Mouse (Mus musculus): ENCODE measurements around the gene Casc3. TPM values are rescaled to one million over a fixed set of nuclear protein-coding genes. Genes with fewer than 3 reads are reported as not detected.

The Casc3 gene
- polyA plus RNA-seq (2014; fragmentation: Illumina TruSeq; extraction: RNeasy Lipid Tissue Mini Kit (QIAGEN cat#74804)), result 24.9 TPM

DNA sequence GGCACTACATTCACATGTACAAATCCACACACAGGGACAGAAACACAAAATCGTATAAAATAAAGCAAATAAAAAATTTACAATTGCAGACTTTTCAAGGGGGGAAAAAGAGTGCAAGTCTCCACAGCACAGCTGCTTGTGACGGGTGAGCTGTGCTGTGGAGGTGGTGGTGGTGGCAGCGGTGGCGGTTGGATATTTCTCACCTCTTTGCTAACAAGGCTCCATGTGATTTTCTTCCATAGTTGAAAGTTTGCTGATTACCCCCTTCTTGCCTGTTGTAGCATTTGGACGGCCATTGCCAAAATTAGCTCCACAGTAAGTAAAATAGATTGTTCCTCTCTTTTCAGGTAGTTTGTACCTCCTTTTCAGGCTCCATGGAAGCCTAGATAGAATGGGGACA is at the start of gene Casc3:
Gene Casc3, plus strand, starts transcription at position 301 of the 400 bp plus-strand sequence.

GRCm38 (mm10) chr11:98774582-98775347 is 29.9 kb upstream of the Casc3 start, which contains the start of gene Nr1d1:
TSS of gene Nr1d1 (minus strand) at chr11:98775333.

DNA sequence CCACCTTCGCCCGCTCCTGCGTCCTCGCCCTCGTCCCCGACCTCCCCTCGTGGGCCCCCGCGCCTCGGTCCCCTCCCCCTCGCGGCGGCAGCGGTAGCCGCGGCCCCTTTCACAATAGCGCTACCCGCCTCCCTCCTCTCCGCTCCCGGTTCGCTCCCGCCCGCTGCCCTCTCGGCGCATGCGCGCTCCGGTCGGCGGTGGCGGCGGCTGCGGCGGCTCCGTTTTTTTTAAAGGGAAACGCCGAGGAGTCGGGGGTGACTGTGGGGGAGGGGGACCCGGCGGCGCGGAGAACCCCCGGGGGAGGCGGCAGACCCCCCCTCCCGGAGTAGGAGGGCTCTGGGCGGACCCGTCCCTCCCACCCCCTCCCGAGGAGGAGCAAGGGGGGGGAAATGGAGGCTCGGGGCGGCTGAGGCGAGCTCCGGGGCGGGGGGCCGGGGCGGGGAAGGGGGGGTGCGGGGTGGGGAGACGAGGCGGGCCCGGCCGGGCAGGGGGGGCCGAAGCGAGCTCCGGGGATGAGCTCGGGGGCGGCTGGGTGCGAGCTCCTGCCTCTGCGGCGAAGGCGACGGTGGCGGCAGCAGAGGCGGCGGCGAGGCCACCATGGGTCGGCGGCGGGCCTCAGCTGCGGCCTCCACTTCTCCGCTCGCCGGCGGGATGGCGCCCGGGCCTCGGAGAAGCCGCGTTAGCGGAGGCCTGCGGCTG is 9.5 kb upstream of the Casc3 start, which contains the start of gene Msl1:
Gene Msl1, plus strand, starts transcription at position 502 of the 699 bp plus-strand sequence.

DNA sequence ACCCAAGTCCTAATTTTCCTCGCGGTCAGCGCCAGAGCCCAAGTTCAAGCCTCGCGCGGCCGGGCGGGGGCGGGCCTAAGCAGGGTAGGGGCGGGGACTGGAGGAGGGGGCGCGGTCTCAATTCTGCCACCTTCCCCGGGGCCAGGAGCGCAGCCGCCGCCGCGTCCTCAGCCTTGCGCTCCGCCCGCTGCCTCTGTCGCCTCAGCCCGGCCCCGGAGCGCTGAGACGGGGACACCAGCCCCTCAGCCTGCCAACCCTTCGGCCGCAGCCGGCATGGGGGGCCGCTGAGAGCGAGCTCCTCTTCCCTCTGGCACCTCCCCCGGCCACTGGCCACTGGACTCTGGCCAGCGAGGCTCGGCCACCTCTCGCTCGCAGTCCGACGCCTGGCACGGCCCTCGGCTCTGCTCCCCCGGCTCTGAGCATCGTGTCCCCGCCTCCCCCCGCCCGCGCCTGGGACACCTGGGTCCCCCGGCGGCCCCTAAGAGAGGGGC is 32.0 kb downstream of the Casc3 start, which contains the start of gene Rapgefl1:
Gene Rapgefl1, plus strand, starts transcription at position 135 of the 491 bp plus-strand sequence.

GRCm38 (mm10) chr11:98863028-98863750 is 58.5 kb downstream of the Casc3 start, which contains the start of gene Wipf2:
TSS of gene Wipf2 (plus strand) at chr11:98863638.

Other genes starting within 250 kb of the Casc3 start
- gene Ormdl3, start 217.5 kb upstream of the Casc3 start, polyA plus RNA-seq (2014; fragmentation: Illumina TruSeq; extraction: RNeasy Lipid Tissue Mini Kit (QIAGEN cat#74804)), result 6.9 TPM
- not detected for gene Lrrc3c, start 206.6 kb upstream of the Casc3 start, polyA plus RNA-seq (2014; fragmentation: Illumina TruSeq; extraction: RNeasy Lipid Tissue Mini Kit (QIAGEN cat#74804))
- gene Gm12355, start 179.2 kb upstream of the Casc3 start, polyA plus RNA-seq (2014; fragmentation: Illumina TruSeq; extraction: RNeasy Lipid Tissue Mini Kit (QIAGEN cat#74804)), result 0.80 TPM
- gene Gsdma3, start 178.5 kb upstream of the Casc3 start, polyA plus RNA-seq (2014; fragmentation: Illumina TruSeq; extraction: RNeasy Lipid Tissue Mini Kit (QIAGEN cat#74804)), result not detected
- gene Gsdma2, start 158.1 kb upstream of the Casc3 start, polyA plus RNA-seq (2014; fragmentation: Illumina TruSeq; extraction: RNeasy Lipid Tissue Mini Kit (QIAGEN cat#74804)), result not detected
- not detected for gene Gsdma, start 140.6 kb upstream of the Casc3 start, polyA plus RNA-seq (2014; fragmentation: Illumina TruSeq; extraction: RNeasy Lipid Tissue Mini Kit (QIAGEN cat#74804))
- gene Psmd3, start 122.4 kb upstream of the Casc3 start, polyA plus RNA-seq (2014; fragmentation: Illumina TruSeq; extraction: RNeasy Lipid Tissue Mini Kit (QIAGEN cat#74804)), result 14.8 TPM
- not detected for gene Csf3, start 103.6 kb upstream of the Casc3 start, polyA plus RNA-seq (2014; fragmentation: Illumina TruSeq; extraction: RNeasy Lipid Tissue Mini Kit (QIAGEN cat#74804))
- gene Med24, start 75.5 kb upstream of the Casc3 start, polyA plus RNA-seq (2014; fragmentation: Illumina TruSeq; extraction: RNeasy Lipid Tissue Mini Kit (QIAGEN cat#74804)), result 6.5 TPM
- gene Thra, start 64.3 kb upstream of the Casc3 start, polyA plus RNA-seq (2014; fragmentation: Illumina TruSeq; extraction: RNeasy Lipid Tissue Mini Kit (QIAGEN cat#74804)), result 8.4 TPM
- gene Nr1d1, start 29.6 kb upstream of the Casc3 start, polyA plus RNA-seq (2014; fragmentation: Illumina TruSeq; extraction: RNeasy Lipid Tissue Mini Kit (QIAGEN cat#74804)), result 1.6 TPM
- gene Msl1, start 9.4 kb upstream of the Casc3 start, polyA plus RNA-seq (2014; fragmentation: Illumina TruSeq; extraction: RNeasy Lipid Tissue Mini Kit (QIAGEN cat#74804)), result 113 TPM
- 0.63 TPM for gene Rapgefl1, start 31.9 kb downstream of the Casc3 start, polyA plus RNA-seq (2014; fragmentation: Illumina TruSeq; extraction: RNeasy Lipid Tissue Mini Kit (QIAGEN cat#74804))
- 12.0 TPM for gene Wipf2, start 58.7 kb downstream of the Casc3 start, polyA plus RNA-seq (2014; fragmentation: Illumina TruSeq; extraction: RNeasy Lipid Tissue Mini Kit (QIAGEN cat#74804))
- gene Cdc6, start 102.9 kb downstream of the Casc3 start, polyA plus RNA-seq (2014; fragmentation: Illumina TruSeq; extraction: RNeasy Lipid Tissue Mini Kit (QIAGEN cat#74804)), result 6.8 TPM
- 2.4 TPM for gene Rara, start 122.9 kb downstream of the Casc3 start, polyA plus RNA-seq (2014; fragmentation: Illumina TruSeq; extraction: RNeasy Lipid Tissue Mini Kit (QIAGEN cat#74804))
- not detected for gene Gjd3, start 178.1 kb downstream of the Casc3 start, polyA plus RNA-seq (2014; fragmentation: Illumina TruSeq; extraction: RNeasy Lipid Tissue Mini Kit (QIAGEN cat#74804))
- gene Top2a, start 219.3 kb downstream of the Casc3 start, polyA plus RNA-seq (2014; fragmentation: Illumina TruSeq; extraction: RNeasy Lipid Tissue Mini Kit (QIAGEN cat#74804)), result 203 TPM
- gene Igfbp4, start 236.3 kb downstream of the Casc3 start, polyA plus RNA-seq (2014; fragmentation: Illumina TruSeq; extraction: RNeasy Lipid Tissue Mini Kit (QIAGEN cat#74804)), result 57.2 TPM